Mouse (Mus musculus): ENCODE results near the gene Klhl10.

Klhl10 gene

Small RNAs within 50 kb of the gene (microRNA-seq; reads per million reads assigned to microRNA genes)
- 0 reads per million in 2 experiments for gene Gm27374
- 0.46 to 0.62 reads per million in 2 experiments for gene Mir7116
